Mouse (Mus musculus): ENCODE data around the gene Krt33b. TPM values are rescaled to one million over a fixed set of nuclear protein-coding genes. Genes with fewer than 3 reads are reported as not detected.

Gene Krt33b
- polyA plus RNA-seq (2014; fragmentation: Nextera tagmentation; extraction: Ambion mirVana), result not detected in 2 replicates

DNA sequence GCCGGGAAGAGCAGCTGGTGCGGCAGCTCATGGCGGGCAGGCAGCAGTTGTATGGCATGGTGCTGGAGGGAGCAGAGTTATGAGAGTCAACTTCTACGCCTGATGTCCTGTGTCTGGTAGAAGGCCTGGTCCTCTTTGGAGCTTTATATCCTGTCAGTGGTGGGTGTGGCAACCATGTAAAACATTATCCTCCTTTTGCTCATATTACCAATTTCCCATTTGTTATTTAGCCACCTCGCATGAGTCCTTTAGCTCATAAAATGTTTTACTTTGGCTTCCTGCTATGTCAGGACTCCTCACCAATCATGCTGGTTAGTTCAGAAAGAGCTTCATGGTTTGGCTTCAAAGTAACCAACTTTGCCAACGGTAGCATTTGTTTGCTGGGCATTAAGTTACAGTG, at the start of gene Krt33b:
Gene Krt33b, minus strand, starts transcription at position 101 of the 400 bp plus-strand sequence.
- no peaks in the 10 kb centered on the region for H3K4me1 ChIP-seq (ENCODE audit: control insufficient read depth, insufficient read depth, low read length)
- H3K4me2 ChIP-seq (ENCODE audit: low read length), result no peak within 1 kb of the TSS
- DNase-seq, result no peak
- no peaks in the 10 kb centered on the region for H3K27me3 ChIP-seq (ENCODE audit: control insufficient read depth, insufficient read depth, low read length)
- no peak within 1 kb of the TSS for H3K4me3 ChIP-seq (replicated peaks; ENCODE audit: low read depth, low read length)
- H3K9ac ChIP-seq (replicated peaks; ENCODE audit: low read length), result no peak within 1 kb of the TSS
- no peaks in the 10 kb centered on the region for H3K9me3 ChIP-seq (ENCODE audit: control insufficient read depth, low read length)
- no peak for ATAC-seq (ENCODE audit: low FRiP score, low TSS enrichment)
- no peaks in the 10 kb centered on the region for H3K36me3 ChIP-seq (ENCODE audit: control insufficient read depth, insufficient read depth, low read length)
- no peak within 1 kb of the TSS for H3K27ac ChIP-seq (replicated peaks; ENCODE audit: low read depth, low read length)
- 89% methylated on average over 6 of the region's 6 CpGs for WGBS

DNA sequence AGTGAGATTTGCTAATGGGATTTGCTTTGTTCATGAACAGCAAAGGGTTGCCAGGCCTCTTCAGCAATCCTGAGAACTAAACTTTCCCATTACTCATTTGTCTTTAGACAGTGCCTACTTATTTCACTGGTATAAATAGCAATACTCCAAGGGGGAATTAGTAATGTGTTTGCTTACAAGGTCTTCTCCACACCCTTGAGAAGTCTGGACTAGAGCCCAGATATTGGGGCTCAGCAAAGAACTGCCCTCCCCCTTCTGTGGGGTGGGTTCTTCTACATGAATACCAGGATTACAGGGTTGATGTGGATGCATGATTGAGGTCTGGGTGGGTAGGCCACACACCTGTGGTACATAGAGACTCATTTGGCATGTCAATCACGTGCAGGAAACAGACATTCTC, 44.2 kb upstream of the Krt33b start:
- no peaks in the 10 kb centered on the region for H3K4me1 ChIP-seq (ENCODE audit: control insufficient read depth, insufficient read depth, low read length)
- H3K4me3 ChIP-seq (replicated peaks; ENCODE audit: low read depth, low read length), result no peak overlapping the region
- no peak overlapping the region for H3K9ac ChIP-seq (replicated peaks; ENCODE audit: low read length)
- ATAC-seq (ENCODE audit: low FRiP score, low TSS enrichment), result no peak
- WGBS, result 53% methylated on average over 1 of the region's 1 CpGs
- no peaks in the 10 kb centered on the region for H3K36me3 ChIP-seq (ENCODE audit: control insufficient read depth, insufficient read depth, low read length)
- DNase-seq, result no peak
- H3K27ac ChIP-seq (replicated peaks; ENCODE audit: low read depth, low read length), result no peak overlapping the region
- no peaks in the 10 kb centered on the region for H3K27me3 ChIP-seq (ENCODE audit: control insufficient read depth, insufficient read depth, low read length)
- no peaks in the 10 kb centered on the region for H3K9me3 ChIP-seq (ENCODE audit: control insufficient read depth, low read length)
- H3K4me2 ChIP-seq (ENCODE audit: low read length), result no peak overlapping the region

DNA sequence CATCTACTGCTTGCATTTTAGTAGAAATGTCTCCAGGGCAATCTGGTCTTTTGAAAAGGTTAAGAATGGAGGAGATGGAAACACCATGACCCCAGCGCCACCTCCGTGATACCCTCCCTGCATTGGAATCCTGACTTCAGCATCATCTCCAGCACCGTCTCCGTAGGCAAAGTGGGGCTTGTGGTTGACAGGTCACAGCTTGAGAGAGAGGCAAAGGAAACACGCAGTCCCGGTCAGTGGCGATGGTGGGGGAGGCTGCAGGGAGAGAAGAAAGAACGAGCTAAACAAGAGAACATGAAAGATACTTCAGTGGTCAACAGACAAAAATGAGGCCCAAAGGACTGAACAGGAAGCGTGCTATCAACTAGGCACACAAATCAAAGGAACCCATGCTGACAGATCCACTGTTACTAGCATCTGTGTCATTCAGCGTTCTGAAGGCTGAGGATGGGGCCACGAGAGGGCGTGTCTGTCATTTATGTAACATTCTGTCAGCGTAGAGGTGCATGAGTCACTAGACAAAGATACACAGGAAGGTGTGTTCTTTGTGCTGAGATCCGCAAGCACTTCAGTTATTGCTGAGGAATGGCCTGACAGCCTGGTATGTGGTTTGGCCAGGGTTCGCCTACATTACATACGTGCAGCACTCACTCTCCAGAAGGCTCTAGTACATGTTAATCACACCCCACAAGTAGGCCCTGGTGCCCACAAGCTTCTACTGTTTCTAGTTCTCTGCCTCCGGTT, 37.8 kb upstream of the Krt33b start:
- ATAC-seq (ENCODE audit: low FRiP score, low TSS enrichment) (no peak), DNase-seq (no peak)
- WGBS, result 91% methylated on average over 17 of the region's 17 CpGs
- Histone ChIP-seq H3K4me2 (ENCODE audit: low read length) (no peak overlapping the region), H3K4me3 (replicated peaks; ENCODE audit: low read depth, low read length) (no peak overlapping the region), H3K9ac (replicated peaks; ENCODE audit: low read length) (no peak overlapping the region), H3K27me3 (ENCODE audit: control insufficient read depth, insufficient read depth, low read length) (no peaks in the 10 kb centered on the region), H3K36me3 (ENCODE audit: control insufficient read depth, insufficient read depth, low read length) (no peaks in the 10 kb centered on the region), H3K27ac (replicated peaks; ENCODE audit: low read depth, low read length) (no peak overlapping the region), H3K4me1 (ENCODE audit: control insufficient read depth, insufficient read depth, low read length) (no peaks in the 10 kb centered on the region), H3K9me3 (ENCODE audit: control insufficient read depth, low read length) (no peaks in the 10 kb centered on the region)

DNA sequence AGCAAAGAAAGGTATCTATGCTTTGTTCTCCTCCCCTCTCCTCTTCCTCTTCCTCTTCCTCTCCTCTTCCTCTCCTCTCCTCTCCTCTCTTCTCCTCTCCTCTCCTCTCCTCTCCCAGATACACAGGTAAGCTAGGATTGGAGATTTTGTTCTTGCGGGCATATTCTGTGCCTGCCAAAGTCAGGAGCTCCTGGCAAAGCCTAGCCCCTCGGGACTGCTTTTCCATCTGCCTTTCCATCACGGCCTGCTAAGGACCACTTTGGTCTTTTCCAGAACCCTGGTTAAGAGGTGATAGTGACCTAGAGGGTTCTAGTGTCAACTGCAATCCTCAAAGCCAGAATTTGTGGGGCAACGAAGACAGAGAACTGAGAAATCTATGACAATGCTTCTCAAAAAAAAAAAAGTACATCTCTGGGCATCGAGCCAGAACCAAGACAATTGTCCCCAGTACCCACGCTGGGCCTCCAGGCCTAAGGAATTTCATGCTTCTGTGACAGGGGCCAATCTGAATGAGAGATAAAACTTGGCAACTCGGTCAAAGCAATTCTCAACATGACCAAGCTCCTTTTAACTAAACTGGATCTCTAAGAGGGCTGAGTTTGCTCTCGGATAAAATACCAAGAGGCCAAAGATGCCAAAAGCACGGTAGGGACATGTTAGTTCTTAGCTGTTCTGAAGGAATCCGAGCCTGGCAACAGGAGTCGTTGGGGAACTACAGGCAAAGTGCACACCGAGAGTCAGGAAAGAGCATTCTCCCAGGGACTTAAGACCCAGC, 36.8 kb upstream of the Krt33b start:
- DNase-seq (peak; percentile 27), ATAC-seq (ENCODE audit: low FRiP score, low TSS enrichment) (no peak)
- H3K36me3 ChIP-seq (ENCODE audit: control insufficient read depth, insufficient read depth, low read length), result no peaks in the 10 kb centered on the region
- H3K4me2 ChIP-seq (ENCODE audit: low read length), result no peak overlapping the region
- H3K4me3 ChIP-seq (replicated peaks; ENCODE audit: low read depth, low read length), result no peak overlapping the region
- no peaks in the 10 kb centered on the region for H3K27me3 ChIP-seq (ENCODE audit: control insufficient read depth, insufficient read depth, low read length)
- WGBS, result 45% methylated on average over 12 of the region's 12 CpGs
- H3K4me1 ChIP-seq (ENCODE audit: control insufficient read depth, insufficient read depth, low read length), result no peaks in the 10 kb centered on the region
- no peak overlapping the region for H3K9ac ChIP-seq (replicated peaks; ENCODE audit: low read length)
- no peak overlapping the region for H3K27ac ChIP-seq (replicated peaks; ENCODE audit: low read depth, low read length)
- H3K9me3 ChIP-seq (ENCODE audit: control insufficient read depth, low read length), result no peaks in the 10 kb centered on the region

DNA sequence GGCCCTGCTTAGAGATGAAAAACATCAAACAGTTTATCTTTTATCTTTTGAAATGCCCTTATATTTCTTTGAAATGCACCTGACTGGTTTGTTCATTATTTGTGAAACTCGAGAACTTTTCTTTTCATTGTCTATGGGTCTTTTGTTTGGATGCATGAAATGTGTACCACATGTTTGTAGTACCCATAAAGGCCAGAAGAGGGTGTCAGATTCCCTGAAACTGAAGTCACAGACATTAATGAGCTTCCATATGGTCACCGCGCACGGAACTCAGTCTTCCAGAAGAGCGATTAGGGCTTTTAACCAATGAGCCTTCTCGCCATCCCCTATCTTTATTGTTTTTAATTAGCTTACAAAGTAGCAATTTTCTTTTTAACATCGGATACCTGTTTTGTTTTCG, 29.2 kb upstream of the Krt33b start:
- no peaks in the 10 kb centered on the region for H3K4me1 ChIP-seq (ENCODE audit: control insufficient read depth, insufficient read depth, low read length)
- H3K9me3 ChIP-seq (ENCODE audit: control insufficient read depth, low read length), result no peaks in the 10 kb centered on the region
- H3K27me3 ChIP-seq (ENCODE audit: control insufficient read depth, insufficient read depth, low read length), result no peaks in the 10 kb centered on the region
- DNase-seq, result peak; percentile 10
- H3K4me2 ChIP-seq (ENCODE audit: low read length), result no peak overlapping the region
- H3K4me3 ChIP-seq (replicated peaks; ENCODE audit: low read depth, low read length), result no peak overlapping the region
- H3K27ac ChIP-seq (replicated peaks; ENCODE audit: low read depth, low read length), result no peak overlapping the region
- no peaks in the 10 kb centered on the region for H3K36me3 ChIP-seq (ENCODE audit: control insufficient read depth, insufficient read depth, low read length)
- no peak overlapping the region for H3K9ac ChIP-seq (replicated peaks; ENCODE audit: low read length)
- ATAC-seq (ENCODE audit: low FRiP score, low TSS enrichment), result no peak
- 75% methylated on average over 8 of the region's 8 CpGs for WGBS

DNA sequence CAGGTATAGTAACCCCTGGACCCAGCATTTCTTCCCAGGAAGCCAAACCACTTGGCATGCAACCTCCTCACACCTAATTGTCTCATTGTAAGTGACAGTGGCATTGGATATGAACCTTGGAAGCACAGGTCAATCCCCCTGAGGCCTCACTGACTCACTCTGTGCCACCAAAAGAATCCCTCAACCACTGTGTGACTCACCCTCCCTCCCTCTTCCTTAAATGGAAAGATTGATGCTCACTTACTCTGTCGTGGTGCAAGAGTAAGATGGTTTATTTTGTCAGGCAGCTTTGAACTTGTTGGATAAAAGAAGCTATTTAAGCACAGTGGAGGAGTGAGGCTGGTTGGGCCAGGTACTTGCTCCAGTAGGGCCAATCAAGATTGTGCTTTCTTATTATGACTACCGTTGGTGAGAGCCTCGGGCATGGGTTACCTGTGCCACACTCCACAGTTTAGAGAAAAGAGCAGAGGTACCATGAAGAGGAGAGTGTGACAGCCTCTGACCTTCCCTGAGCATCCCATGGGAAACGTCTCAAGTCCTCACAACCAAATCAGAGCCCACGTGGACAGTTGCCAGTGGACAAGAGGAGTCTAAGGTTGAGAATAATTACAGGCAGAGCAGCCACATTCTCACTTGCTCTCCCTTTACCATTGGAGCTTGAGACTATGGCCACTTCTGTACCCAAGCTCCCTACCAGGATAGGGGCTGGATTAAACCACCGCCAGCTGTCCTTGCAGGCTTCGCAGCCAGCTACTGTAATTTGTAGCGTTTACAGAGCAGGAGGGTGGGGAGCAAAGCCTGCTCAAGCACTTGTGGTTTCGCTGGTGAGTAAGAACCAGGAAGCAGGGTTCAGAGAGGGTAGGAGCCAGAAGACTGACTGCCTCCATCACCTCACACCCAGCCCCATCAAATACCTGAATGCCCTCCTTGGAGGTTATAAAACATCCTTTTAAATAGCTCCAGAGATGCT, 26.3 kb upstream of the Krt33b start:
- no peaks in the 10 kb centered on the region for H3K36me3 ChIP-seq (ENCODE audit: control insufficient read depth, insufficient read depth, low read length)
- H3K4me2 ChIP-seq (ENCODE audit: low read length), result no peak overlapping the region
- DNase-seq, result no peak
- H3K4me1 ChIP-seq (ENCODE audit: control insufficient read depth, insufficient read depth, low read length), result no peaks in the 10 kb centered on the region
- no peak for ATAC-seq (ENCODE audit: low FRiP score, low TSS enrichment)
- H3K27me3 ChIP-seq (ENCODE audit: control insufficient read depth, insufficient read depth, low read length), result no peaks in the 10 kb centered on the region
- no peak overlapping the region for H3K27ac ChIP-seq (replicated peaks; ENCODE audit: low read depth, low read length)
- WGBS, result 83% methylated on average over 9 of the region's 9 CpGs
- no peaks in the 10 kb centered on the region for H3K9me3 ChIP-seq (ENCODE audit: control insufficient read depth, low read length)
- H3K9ac ChIP-seq (replicated peaks; ENCODE audit: low read length), result no peak overlapping the region
- H3K4me3 ChIP-seq (replicated peaks; ENCODE audit: low read depth, low read length), result no peak overlapping the region

DNA sequence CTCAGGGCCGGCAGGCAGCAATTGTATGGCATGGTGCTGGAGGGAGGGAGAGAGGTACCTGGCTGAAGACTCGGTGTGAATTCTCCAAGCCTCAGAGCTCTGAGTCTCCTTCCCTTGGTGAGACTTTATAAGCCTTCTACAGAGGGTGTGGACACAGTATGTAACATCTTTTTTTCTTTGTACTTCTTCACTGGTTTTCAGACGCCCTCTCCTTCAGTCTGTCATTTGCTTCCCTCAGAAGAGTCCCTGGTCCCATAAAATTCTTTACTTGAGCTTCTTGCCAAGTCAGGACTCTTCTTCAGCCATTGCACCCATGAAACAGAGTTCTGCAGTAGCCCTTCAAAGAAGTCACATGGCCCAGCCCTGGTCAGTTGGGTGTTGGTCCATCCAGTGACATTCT, 20.8 kb upstream of the Krt33b start, which contains the start of gene Krt31:
Gene Krt31, minus strand, starts transcription at position 101 of the 400 bp plus-strand sequence.
- Histone ChIP-seq H3K4me3 (replicated peaks; ENCODE audit: low read depth, low read length) (no peak within 1 kb of the TSS), H3K36me3 (ENCODE audit: control insufficient read depth, insufficient read depth, low read length) (no peaks in the 10 kb centered on the region), H3K27me3 (ENCODE audit: control insufficient read depth, insufficient read depth, low read length) (no peaks in the 10 kb centered on the region), H3K4me1 (ENCODE audit: control insufficient read depth, insufficient read depth, low read length) (no peaks in the 10 kb centered on the region), H3K4me2 (ENCODE audit: low read length) (no peak within 1 kb of the TSS), H3K9ac (replicated peaks; ENCODE audit: low read length) (no peak within 1 kb of the TSS), H3K27ac (replicated peaks; ENCODE audit: low read depth, low read length) (no peak within 1 kb of the TSS), H3K9me3 (ENCODE audit: control insufficient read depth, low read length) (no peaks in the 10 kb centered on the region)
- ATAC-seq (ENCODE audit: low FRiP score, low TSS enrichment) (no peak), DNase-seq (no peak)
- 82% methylated on average over 3 of the region's 3 CpGs for WGBS

DNA sequence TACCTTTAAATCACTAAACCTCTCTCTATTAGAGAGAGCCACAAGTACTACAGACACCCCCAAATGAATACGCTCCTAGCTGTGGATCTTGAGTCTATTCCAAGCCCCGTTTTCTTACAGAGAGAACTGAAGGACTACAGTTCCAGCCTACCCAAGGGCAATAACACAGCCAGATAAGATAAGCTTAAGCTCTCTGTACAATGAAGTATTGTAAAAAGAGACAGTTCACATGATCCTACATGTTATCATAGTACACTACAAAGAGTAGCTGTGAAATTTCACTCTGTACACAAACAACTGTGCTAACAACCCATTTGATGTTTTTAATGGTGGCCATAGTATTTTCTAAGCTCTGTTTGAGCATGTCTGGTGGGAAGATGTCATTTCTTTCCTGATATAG, 17.5 kb upstream of the Krt33b start:
- Histone ChIP-seq H3K9ac (replicated peaks; ENCODE audit: low read length) (no peak overlapping the region), H3K36me3 (ENCODE audit: control insufficient read depth, insufficient read depth, low read length) (no peaks in the 10 kb centered on the region), H3K4me3 (replicated peaks; ENCODE audit: low read depth, low read length) (no peak overlapping the region), H3K4me2 (ENCODE audit: low read length) (no peak overlapping the region), H3K27me3 (ENCODE audit: control insufficient read depth, insufficient read depth, low read length) (no peaks in the 10 kb centered on the region), H3K9me3 (ENCODE audit: control insufficient read depth, low read length) (no peaks in the 10 kb centered on the region), H3K4me1 (ENCODE audit: control insufficient read depth, insufficient read depth, low read length) (no peaks in the 10 kb centered on the region), H3K27ac (replicated peaks; ENCODE audit: low read depth, low read length) (no peak overlapping the region)
- ATAC-seq (ENCODE audit: low FRiP score, low TSS enrichment), result no peak
- no peak for DNase-seq
- 92% methylated on average over 2 of the region's 2 CpGs for WGBS

Measured in midbrain, embryonic 14.5 days (tissue).